Mouse (Mus musculus) E14TG2a.4 (cell line): ENCODE results near the gene Wipf2.

Source experiments
- CTCF ChIP-seq: conservative IDR thresholded peaks from 2 replicates; pipeline ENCODE4 v1.5.1; 2014; ENCODE audit warnings: low read length
- NANOG ChIP-seq: IDR thresholded peaks from 2 replicates; pipeline ENCODE4 v1.6.1; 2014; ENCODE audit warnings: borderline replicate concordance, low read length, mixed read lengths
- POU5F1 ChIP-seq: IDR thresholded peaks from 2 replicates; pipeline ENCODE4 v1.6.1; 2014; ENCODE audit warnings: low read length, borderline replicate concordance

DNA sequence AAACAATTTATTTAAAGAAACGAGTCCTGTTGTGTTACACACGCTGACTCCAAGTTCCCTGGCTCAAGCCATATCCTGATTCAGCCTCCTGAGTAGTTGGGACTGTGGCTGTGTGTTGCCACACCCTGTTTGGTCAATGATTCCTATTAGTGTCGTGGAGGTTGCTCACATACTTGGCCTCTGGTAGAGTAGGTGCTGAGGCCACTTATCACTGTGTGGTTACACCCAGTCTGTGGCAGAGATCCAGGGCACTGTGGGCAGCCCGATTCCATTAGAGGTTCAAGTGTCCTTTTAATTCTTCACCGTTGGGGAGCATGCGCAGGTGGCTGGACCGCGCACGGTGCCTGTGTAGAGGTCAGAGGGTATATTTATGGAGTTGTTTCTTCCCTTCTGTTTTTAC lies 10.5 kb downstream of the Wipf2 start:
- TF ChIP-seq CTCF (no peak), POU5F1 (no peak), NANOG (no peak)
